Mouse (Mus musculus) MEL (cell line): ENCODE measurements at regions not wholly inside any gene's neighbourhood (a gene's known extent, or its start where the extent isn't known, plus 50 kb on each side); places are given as distances from the start of the nearest gene placed in this dataset.

Source experiments
- CTCF ChIP-seq, 3 experiments: IDR thresholded peaks in 2 of 3; conservative IDR thresholded peaks in 1 of 3; 2 replicates each; pipeline ENCODE4 v1.5.1; 2011 to 2012; ENCODE audit warnings: low read length in 3 of 3, low read depth in 2 of 3, mild to moderate bottlenecking in 2 of 3, improper control_type of control experiment in 1 of 3, inconsistent platforms in 1 of 3, mixed read lengths in 1 of 3, moderate library complexity in 1 of 3; ENCODE audit not compliant: control insufficient read depth in 1 of 3, insufficient read depth in 1 of 3, poor library complexity in 1 of 3, severe bottlenecking in 1 of 3
- TAL1 ChIP-seq: IDR thresholded peaks from 2 replicates; pipeline ENCODE4 v1.6.1; 2012; ENCODE audit warnings: mild to moderate bottlenecking, inconsistent platforms, low read length, moderate library complexity, mixed read lengths
- ZKSCAN1 ChIP-seq: IDR thresholded peaks from 2 replicates; pipeline ENCODE4 v1.6.1; 2012; ENCODE audit warnings: low read depth, mild to moderate bottlenecking, inconsistent platforms, low read length, improper control_type of control experiment, moderate library complexity
- ZMIZ1 ChIP-seq: IDR thresholded peaks from 2 replicates; pipeline ENCODE4 v1.6.1; 2012; ENCODE audit warnings: low read depth, mild to moderate bottlenecking, inconsistent platforms, low read length, improper control_type of control experiment, moderate library complexity

DNA sequence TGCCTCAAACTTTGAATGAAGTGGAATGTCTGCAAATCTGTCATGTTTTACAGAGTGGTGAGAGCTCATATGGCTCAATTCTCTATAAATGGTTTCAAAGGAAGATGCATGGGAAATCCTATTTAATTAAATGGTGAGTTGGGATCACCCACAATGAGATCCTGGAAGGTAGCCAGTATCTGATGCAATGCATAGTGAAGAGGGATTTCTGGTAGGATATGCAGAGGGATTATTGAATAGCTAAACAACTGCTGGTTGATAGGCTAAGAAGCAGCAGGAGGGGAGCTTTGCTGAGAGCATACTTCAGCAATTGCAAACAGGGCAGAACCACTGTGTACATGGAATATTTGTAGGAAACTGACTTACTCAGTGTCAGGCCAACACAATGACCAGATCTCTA lies 350.7 kb downstream of the Gm10184 start:
- TF ChIP-seq TAL1 (no peak), CTCF (IDR thresholded peaks at IDR 0.05 in 2 of 3, conservative IDR thresholded peaks at IDR 0.05 in 1 of 3; ENCODE audit: control insufficient read depth in 1 of 3, insufficient read depth in 1 of 3, low read depth in 2 of 3, low read length in 3 of 3, poor library complexity in 1 of 3, severe bottlenecking in 1 of 3) (no peak), ZKSCAN1 (no peak), ZMIZ1 (no peak)
